Mouse (Mus musculus) cortical plate, adult 2 months (tissue): Measurements from ENCODE around the gene Dusp21.

ENCODE experiments used
- CTCF ChIP-seq: fragments of 200-500 bp; IDR thresholded peaks from 2 replicates; pipeline ENCODE4 v1.5.1; 2011; ENCODE audit warnings: mild to moderate bottlenecking, control low read depth, low read length; ENCODE audit not compliant: insufficient read depth; ENCODE audit errors: extremely low read depth
- POLR2A ChIP-seq: fragments of 200-500 bp; IDR thresholded peaks from 2 replicates; pipeline ENCODE4 v1.6.1; 2011; ENCODE audit warnings: mild to moderate bottlenecking, low read length, control low read depth; ENCODE audit not compliant: insufficient read depth; ENCODE audit errors: extremely low read depth

- TF ChIP-seq CTCF (no peak), POLR2A (no peak)
Measured at GRCm38 (mm10) chrX:18174831-18175230, 29.2 kb downstream of the Dusp21 start.
